Mouse (Mus musculus): ENCODE measurements around the gene Rbl1. TPM values are rescaled to one million over a fixed set of nuclear protein-coding genes. Genes with fewer than 3 reads are reported as not detected.

The Rbl1 gene
- total RNA-seq (2023), result 16.1 to 19.7 TPM (median 17.9 TPM) in 4 replicates

DNA sequence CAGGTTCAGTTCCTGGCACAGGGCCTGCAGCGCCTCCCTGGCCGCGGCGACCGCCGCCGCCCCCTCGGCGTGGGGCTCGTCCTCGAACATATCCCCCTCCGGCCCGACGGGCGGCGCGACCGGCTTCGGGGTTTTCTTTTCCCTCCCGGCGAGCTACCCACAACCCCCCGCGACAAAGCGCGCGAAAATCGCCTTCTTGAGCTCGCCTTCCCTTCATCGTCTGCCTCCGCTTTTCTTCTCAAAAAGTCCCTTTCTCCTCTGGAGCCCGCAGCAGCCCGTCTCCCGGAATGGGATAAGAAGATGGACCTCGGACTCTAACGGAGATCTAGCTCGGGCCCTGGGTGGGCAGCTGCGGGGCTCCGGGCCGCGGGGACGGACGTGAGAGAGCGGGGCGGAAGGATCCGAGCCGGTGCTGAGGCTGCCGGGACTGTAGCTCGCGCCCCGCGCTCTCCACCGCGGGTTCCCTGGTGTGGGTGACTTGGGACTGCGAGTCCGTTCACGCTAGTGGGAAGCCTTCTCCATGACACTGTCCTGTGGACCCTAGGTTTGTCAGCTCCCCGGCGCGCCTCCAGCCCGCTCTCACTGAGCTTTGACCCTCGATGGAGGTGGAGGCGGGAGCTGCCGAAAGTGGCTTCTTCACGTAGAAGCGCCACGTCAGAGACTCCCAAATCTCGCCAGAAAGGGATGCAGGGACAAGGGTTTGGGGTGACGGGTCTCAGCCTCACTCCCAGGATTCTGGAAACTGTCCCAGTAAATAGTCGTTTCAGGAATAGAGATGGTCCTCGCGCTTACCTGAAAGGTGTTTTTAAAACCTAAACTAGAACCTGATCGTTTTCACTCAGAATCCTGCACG is at the start of gene Rbl1:
Gene Rbl1, minus strand, starts transcription at position 169 of the 853 bp plus-strand sequence.

GRCm38 (mm10) chr2:157135014-157135413 is 69.3 kb downstream of the Rbl1 start, which contains the start of gene Samhd1:
Samhd1 (minus strand) TSS chr2:157135265.

Other genes with a start within 250 kb of the Rbl1 start
- 30.6 to 36.3 TPM (median 31.5 TPM) in 4 replicates for gene Ndrg3, start 212.5 kb downstream of the Rbl1 start, total RNA-seq (2023)
- gene Dsn1, start 197.4 kb downstream of the Rbl1 start, total RNA-seq (2023), result 25.4 to 38.0 TPM (median 30.0 TPM) in 4 replicates
- 0.52 to 1.5 TPM (median 0.63 TPM) in 4 replicates for gene Soga1, start 125.3 kb downstream of the Rbl1 start, total RNA-seq (2023)
- not detected in 4 replicates for gene Tldc2, start 117.5 kb downstream of the Rbl1 start, total RNA-seq (2023)
- 423 to 439 TPM (median 428 TPM) in 4 replicates for gene Samhd1, start 69.3 kb downstream of the Rbl1 start, total RNA-seq (2023)
- gene Rpn2, start 74.5 kb upstream of the Rbl1 start, total RNA-seq (2023), result 99.7 to 107 TPM (median 103 TPM) in 4 replicates
- gene Mroh8, start 75.0 kb upstream of the Rbl1 start, total RNA-seq (2023), result 0.23 TPM in 1 of 4 replicates, not detected in the others
- gene Ghrh, start 143.0 kb upstream of the Rbl1 start, total RNA-seq (2023), result not detected in 4 replicates
- 19.9 to 21.6 TPM (median 20.8 TPM) in 4 replicates for gene Manbal, start 163.1 kb upstream of the Rbl1 start, total RNA-seq (2023)
- gene Src, start 213.9 kb upstream of the Rbl1 start, total RNA-seq (2023), result 1.4 to 2.3 TPM (median 2.1 TPM) in 4 replicates